Mouse (Mus musculus): ENCODE measurements around the gene Filip1l.

- TF ChIP-seq POLR2A (IDR thresholded peaks at IDR 0.05; ENCODE audit: borderline replicate concordance, extremely low read depth, low read depth, low read length) (no peak), CTCF (IDR thresholded peaks at IDR 0.05; ENCODE audit: insufficient read depth, low read length) (no peak)
Measured at GRCm38 (mm10) chr16:57392461-57392860, 39.6 kb downstream of the Filip1l start.

All from lung, adult 2 months (tissue).